Mouse (Mus musculus): ENCODE results near the gene Milr1. TPM values are rescaled to one million over a fixed set of nuclear protein-coding genes. Genes with fewer than 3 reads are reported as not detected.
"Not testable (repeated sequence)": the region's sequence is repeated elsewhere in the genome, so short reads cannot be mapped to it uniquely, and the experiment has no call there.

Gene Milr1
- total RNA-seq, 1 experiment from 2014 or later = 0.52 TPM

DNA sequence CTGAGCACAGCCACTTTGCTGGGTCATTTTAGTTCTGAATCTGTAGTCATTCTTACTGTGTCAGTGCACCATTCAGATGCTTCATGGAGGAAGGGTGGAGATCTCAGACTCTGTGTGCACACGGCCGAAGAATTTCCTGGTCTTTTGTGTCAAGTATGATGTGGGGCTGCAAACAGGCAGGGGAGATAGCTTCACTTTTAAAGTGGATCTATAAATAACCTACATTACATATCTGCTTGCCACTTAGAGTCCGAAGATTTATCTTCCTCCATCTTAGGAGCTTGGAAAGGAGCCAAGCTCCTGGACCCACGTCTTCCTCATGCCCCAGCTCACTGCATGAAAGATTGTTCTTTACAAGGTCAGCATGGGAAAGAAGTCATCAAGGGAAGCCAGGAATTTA lies 20.3 kb upstream of the Milr1 start:
- no peak for DNase-seq

DNA sequence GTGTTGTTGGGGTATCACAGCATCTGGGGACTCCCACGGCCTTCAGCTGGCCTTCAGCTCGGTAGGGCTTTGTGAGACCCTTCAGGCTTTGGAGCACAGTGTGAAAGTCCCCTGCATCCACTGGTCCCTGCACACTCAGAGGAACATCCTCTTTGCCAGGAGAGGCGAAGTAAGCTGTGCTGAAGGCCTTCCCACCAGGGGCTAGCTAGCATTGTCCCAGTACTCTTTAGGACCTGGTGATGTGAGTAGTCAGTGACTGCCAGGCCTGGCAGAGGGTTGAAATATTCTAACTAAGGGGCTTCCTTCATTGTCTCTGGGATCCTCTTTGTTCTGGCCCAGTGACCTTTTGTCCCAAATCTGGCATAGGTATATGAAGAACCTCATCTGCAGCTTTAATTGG lies 14.4 kb upstream of the Milr1 start:
- no peak for DNase-seq

DNA sequence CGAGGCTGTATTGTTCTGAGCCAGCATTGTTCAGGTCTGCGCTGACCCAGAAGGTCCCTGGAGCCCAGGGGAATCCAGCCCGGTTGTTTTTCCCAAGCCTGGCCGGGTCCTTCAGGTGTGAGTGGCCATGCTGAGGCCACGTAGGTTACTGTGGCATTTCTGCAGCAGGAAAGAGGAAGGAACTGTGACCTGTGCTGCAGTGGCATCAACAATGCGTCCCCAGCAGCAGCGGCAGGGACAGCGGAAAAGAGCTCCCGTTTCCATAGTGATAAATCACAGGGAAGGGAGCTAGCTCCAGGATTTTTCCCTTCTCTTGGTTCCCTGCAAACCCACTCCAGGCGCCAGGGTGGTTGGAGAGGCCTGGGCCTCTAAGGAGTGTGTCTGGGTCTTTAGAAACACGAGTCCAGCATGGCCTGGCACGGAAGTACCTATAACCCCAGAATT lies 13.8 kb upstream of the Milr1 start:
- DNase-seq = peak; percentile 25

DNA sequence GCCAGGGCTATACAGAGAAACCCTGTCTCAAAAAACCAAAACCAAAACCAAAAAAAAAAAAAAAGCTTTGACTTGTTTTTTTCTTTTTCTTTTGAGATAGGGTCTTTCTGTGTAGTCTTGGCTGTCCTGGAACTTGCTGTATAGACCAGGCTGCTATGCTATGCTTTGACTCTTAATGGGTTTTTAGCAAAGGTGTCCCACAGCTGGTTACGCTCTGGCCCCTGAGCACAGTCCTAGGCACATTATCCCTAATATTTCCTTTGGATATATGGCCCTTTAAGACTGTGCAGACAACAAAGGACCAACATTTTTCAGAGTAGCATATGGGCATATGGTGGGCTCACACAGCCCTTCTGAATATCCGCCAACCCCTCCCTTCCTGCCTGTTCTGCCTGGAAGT lies 11.9 kb upstream of the Milr1 start:
- DNase-seq = no peak

DNA sequence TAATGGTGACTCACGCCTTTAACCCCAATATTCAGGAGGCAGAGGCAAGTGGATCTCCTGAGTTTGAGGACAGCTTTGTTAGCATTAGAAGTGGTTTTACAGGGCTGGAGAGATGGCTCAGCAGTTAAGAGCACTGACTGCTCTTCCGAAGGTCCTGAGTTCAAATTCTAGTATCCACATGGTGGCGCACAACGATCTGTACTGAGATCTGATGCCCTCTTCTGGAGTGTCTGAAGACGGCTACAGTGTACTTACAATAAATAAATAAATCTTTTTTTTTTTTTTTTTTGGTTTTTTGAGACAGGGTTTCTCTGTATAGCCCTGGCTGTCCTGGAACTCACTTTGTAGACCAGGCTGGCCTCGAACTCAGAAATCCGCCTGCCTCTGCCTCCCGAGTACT lies 10.3 kb upstream of the Milr1 start:
- DNase-seq = not testable (repeated sequence)

DNA sequence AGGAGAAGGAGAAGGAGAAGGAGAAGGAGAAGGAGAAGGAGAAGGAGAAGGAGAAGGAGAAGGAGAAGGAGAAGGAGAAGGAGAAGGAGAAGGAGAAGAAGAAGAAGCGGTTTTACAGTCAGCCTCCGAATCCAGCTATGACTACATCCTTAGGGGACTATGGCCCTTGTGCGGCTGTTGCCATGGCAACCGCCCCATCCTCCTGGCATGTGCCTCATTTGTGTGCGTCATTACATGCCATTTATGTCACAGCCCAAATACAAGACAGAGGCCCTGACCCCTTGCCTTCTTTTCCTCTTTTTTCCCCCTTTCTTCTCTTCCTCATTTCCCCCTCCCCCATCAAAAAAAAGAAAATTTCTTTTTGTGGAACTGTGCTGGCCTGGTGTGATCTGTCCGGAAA lies 9.8 kb upstream of the Milr1 start:
- no peak for DNase-seq

DNA sequence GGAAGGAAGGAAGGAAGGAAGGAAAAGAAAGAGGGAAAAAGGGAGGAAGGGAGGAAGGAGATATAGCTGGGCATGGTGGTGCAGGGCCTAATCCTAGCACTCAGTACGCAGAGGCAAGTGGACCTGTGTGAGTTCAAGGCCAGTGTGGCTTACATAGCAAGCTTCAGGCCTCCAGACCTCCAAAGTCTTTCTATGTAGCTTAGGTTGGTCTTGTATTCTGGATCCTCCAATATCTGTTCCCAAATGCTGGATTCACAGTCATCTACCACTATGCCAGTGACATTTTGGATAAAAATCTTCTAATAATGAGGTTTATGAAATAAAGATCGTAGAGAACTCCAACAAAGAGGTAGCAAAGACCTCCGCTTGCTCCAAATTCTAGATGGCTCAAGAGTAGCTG lies 9.2 kb upstream of the Milr1 start:
- DNase-seq = no peak

DNA sequence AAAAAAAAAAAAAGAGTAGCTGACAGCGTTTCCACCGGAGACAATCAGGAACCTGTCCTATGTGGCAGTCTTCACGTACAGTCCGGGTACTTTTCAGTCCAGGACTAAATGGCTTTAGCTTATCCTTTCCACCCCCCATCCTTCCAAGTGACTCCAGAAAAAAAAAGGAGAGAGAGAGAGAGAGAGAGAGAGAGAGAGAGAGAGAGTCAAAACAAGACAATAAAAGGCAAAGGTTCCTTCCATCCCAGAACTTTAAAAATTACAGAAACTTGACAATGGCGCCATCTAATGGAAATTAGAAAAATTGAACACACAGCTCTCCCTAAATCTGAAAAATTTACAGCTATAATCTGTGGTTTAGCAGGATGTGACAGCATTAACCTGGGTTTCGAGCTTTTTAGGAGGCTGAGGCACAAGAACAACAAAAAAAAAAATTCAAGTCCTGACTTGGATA lies 8.6 kb upstream of the Milr1 start:
- no peak for DNase-seq

DNA sequence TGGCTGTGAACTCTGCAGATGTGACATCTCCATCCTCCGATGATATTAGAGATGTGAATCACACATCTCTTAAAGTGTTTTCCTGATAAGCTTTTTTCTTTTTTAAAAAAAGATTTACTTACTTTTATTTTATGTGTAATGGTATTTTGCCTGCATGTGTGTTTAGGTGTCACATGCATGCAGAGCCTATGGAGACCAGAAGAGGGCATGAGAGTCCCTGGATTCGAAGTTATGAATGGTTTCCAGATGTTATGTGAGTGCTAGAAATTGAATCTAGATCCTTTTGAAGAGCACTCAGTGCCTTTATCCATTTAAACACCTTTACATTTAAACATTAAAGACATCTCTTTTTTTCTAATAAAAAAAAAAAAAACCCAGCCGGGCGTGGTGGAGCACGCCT lies 6.1 kb upstream of the Milr1 start:
- DNase-seq = no peak

DNA sequence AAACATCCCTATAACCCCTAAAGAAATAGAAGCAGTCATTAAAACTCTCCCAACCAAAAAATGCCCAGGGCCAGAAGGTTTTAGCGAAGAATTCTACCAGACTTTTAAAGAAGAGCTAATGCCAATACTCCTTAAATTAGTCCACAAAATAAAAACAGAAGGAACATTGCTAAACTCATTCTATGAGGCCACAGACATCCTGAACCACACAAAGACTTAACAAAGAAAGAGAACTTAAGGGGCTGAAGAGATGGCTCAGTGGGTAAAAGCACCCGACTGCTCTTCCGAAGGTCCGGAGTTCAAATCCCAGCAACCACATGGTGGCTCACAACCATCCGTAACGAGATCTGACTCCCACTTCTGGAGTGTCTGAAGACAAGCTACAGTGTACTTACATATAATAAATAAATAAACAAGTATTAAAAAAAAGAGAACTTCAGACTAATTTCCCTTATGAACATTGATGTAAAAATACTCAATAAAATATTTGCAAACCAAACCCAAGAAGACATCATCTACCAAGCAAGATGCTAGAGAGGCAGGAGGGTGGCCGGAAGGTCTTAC lies 1.4 kb upstream of the Milr1 start:
- not testable (repeated sequence) for DNase-seq

DNA sequence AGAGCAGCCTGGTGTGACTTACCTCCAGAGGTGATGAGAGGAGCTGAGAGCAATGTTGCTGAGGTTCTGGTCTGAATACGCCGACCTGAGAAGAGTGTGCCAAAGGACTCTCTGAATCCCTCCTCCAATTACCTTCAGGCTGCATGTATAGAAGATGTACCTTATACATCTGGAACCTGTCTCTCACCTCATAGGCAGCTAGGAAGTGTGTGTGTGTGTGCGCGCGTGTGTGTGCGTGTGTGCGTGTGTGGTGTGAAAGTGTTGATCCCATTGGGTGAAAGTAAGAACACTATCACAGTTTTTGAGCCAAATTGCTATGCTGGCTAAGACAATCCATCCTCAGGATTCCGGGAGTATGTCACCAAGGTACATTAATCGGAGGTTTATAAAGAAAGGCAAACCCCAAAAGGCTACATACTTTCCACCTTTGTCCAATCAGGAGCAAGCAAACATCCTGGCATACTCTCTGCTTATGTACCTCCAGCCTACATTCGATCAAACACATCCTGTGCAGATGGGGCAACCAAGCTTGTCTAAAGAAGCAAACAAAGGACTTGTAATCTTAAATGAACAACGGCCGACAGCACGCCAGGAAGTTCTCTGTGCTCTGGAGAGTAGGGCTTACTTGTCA lies 790 bp upstream of the Milr1 start, which contains the start of gene Pecam1:
TSS of gene Pecam1 (minus strand) at position 508 of the 631 bp plus-strand sequence.
- no peak for DNase-seq

DNA sequence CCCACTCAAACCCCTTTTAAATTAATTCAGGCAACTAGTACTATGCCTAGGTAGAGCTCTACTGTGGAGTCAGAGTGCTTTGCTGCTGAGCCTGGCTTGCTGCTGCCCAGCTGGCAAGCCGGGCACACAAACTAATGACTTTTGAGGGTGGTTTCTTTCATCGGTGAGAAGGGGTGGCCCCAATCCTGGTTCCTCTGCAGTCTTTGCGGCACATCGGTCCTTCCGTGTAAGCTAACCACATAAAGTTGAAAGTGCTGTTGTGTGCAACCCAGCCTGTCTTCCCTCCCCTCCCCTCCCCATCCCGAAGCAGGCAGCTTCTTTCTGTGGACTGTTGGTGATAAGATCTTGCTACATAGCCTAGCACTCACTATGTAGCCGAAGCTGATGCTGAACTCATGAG lies 1.1 kb downstream of the Milr1 start:
- no peak for DNase-seq

DNA sequence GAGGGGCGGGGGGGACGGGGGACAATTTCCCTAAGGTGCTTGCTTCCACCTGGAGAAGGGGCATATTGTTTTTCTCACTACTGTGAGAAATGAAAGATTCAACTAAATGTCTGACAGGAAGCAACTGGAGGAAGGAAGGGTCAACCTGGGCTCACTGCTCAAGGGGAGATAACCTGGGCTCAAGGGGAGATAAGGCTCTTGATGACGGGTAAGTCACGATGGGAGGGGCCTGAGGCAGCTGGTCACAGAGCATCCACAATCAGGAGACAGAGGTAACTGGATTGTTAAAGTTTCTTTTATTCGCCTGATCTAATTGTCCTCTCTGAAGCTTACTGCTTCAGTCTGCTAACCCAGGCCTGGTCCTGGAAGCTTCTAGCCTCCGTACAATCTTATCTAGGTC lies 2.3 kb downstream of the Milr1 start:
- DNase-seq = no peak

DNA sequence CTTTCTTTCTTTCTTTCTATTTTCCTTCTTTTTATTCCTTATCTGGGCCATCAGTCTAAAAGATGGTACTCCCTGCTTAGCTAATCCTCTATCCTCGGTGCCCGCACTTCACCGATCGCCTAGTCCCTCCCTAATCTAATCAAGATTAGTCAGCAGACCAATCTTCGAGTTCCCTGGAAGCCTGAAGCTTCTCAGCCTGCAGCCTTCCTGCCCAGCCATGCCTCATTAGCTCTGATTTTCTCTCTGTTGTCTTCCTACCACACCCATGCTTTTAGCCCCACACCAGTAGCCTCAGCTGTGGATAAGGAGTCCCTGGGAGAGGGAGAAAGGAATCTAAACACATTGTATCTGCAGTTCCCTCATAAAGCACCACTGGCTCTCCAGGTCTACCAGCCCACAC lies 4.6 kb downstream of the Milr1 start:
- no peak for DNase-seq

DNA sequence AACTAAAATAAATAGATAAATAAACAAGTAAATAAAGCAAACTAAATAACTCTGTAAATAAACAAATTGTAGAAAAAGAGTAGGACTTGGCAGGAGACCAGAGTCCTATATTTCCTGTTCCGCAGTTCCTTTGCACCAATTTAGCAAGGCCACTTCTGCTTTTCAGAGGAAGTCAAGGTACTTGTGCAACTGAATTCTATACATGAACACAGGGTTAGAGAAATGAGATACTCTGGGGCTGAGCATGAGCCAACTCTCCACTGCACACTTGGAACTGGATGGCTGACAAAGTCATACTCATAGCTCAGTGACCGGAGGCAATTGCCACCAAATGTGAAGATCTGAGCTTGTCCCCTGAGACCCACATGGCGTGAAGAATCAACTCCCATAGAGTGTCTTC lies 8.0 kb downstream of the Milr1 start:
- DNase-seq = no peak

DNA sequence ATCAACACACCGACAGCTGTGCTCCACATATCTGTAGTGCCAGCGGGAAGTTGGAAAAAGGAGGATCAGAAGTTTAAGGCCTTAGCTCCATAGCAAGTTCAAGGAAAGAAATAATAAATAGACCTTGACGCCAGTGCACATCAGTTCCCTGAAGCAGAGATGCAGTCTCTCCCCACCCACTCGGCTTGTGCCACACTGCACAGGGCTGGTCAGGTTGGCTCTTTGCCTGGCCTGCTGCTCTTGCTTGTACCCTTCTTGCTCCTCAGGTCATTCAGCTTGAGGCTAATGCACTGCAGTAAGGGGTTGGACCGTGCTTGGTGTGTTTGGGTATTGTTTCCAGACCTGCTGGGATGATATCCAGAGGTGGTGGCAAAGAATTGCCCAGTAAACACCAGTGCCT lies 9.5 kb downstream of the Milr1 start:
- DNase-seq = no peak

DNA sequence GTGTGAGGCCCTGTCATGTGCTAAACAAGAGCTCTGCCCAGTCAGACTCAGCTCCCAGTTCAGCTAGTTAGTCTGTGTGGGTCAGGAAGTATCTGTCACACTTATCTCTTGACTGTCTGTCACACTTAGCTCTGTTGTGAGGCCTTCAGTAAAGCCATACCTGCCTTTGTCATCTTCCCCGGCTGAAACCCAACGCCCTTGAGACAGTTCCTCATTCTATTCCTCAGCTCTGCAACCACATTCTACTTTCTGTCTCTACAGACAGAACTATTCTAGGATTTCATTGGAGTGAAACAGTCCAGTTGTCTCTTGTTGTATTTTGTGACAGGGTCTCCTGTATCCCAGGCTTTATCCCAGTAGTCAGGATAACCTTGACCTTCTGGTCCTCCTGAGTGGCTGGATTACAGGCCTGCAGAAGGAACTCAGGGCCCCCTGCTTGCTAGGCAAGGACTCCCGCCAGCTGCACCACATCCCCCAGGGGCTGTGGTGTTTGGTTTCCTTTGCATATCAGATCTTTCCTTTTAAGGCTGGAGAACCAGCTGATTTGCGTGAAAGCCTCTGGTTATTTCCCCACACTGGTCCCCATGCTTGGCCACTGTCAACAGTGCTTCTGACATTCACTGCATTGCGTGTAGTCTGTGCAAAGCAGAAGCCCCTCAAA lies 11.2 kb downstream of the Milr1 start:
- DNase-seq = no peak

DNA sequence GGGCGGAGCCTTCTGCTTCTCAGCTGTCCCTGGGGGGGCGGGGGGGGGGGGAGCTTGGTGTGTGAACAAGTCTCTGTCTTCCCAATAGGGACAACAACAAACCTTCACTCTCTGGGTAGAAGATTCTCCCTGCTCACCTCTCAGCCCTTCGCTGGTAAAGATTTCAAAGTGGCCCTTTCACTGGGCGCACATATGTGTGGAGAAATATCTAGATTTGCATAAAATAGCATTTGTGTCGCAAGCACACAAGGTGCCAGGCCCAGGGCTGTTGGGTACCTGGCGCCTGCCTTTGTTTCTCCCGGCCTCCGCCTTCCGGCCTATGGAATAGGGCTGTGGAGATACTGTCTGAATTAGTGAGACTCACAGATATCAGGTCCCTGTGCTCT lies 11.8 kb downstream of the Milr1 start:
- DNase-seq = no peak

DNA sequence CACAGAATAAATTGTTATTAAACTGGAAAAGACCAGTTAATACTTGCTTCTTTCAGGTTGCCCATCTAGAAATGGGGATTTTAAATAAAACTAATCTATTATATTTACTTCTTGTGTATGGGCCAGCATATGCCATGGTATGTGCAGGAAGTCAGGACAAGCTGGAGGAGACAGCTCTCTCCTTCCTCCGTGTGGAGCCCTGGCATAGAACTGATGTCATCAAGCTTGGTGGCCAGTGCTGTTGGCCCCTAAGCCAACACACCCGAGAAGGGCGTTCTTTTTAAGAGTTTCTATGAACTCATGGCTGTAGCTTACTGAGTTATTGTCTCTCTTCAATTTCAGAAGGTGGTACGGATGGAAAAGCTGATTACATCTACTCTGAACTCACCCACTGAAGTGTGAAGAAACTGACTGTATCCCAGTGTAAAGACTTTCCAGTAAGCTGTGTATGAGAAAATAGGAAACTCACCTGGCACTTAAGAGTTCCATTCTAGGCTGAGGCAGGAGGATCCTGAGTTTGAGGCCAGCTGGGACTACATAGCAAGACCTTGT lies 15.7 kb downstream of the Milr1 start:
- DNase-seq = no peak

DNA sequence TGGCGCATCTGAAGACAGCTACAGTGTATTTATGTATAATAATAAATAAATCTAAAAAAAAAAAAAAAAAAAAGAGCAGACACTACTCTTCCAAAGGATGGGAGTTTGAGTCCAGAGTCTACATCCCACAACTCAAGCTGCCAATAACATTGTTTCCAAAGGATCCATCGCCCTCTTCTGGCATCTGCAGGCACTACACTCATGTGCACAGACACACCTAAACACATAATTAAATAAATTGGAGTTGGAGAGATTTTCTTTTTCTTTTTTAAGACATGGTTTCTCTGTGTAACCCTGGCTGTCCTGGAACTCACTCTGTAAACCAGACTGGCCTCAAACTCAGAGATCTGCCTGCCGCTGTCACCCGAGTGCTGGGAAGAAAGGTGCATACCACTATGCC lies 16.5 kb downstream of the Milr1 start:
- no peak for DNase-seq

DNA sequence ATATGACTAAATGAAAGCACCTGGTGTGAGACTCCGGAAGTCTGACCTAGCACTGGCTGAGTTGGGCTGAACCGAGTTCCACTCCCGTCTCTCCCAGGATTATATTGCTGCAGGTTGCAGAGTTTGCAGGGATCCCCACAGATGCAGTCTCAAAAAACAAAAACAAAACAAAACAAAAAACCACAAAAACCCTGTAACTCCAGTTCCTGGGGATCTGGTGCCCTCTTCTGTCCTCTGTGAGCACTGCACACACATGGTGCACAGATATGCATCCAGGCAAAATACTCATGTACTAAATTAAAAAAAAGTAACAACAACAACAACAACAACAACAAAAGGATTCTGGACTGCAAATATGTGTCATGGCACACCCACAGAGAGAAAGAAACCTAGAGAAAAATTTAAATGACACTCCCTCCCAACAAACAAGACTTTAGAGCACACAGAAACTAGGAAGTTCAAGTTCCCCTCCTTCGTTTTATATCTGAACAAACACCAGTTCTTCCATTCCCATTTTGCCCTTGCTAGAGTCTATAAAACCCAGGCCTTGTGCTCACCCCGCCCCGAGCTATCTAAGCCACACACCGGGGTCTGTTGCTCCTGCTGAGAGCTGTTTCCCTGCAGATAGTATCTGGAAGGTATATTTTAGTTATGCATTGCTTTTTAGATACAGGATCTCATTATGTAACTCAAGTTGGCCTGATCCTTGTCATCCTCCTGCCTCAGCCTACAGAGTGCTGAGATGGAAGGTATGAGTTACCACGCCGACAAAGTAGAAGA lies 19.4 kb downstream of the Milr1 start:
- no peak for DNase-seq

DNA sequence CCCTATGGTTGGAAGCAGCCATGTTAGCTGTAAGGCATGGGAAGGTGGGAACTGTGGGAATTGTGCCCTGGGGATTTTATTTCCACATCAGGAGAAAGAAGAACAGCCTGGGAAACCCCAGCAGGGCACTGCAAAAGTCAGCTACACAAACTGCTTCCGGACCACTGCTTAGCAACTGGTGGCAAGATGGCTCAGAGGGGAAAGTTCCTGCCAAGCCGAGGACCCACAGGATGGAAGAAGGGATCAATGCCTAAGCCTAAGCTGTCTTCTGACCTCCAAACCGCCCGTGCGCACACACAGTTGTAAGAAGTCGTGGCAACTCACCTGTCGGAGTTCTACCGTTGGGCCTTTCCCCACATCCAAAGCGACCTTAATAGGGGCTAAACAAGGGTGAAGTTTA lies 22.0 kb downstream of the Milr1 start:
- no peak for DNase-seq

DNA sequence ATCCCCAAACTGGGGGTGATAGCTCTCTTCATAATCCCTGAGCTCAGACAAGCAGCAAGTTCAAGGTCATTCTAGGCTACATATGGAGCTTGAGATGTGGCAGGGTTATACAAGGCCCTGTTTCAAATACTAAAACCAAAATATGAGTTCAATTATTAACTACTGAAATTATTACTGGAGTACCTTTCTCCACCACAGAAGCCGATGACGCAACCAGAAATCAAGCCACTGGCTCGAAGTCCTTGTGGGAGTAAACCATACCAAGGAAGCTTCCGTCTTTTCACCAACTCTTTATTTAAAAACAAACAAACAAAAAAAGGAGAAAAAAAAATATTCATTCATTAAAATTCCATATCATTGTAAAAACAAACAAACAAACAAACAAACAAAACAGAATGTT lies 25.9 kb downstream of the Milr1 start:
- DNase-seq = no peak

Data from adrenal gland, postnatal 25 days (tissue).